Mouse (Mus musculus) gastrocnemius, postnatal 10 days (tissue): ENCODE measurements around the gene Gm49776. TPM values are rescaled to one million over a fixed set of nuclear protein-coding genes. Genes with fewer than 3 reads are reported as not detected.

ENCODE experiments used
- DNase-seq: peaks from one replicate; pipeline ENCODE4 v3.0.0; 2021; ENCODE audit warnings: mixed read lengths
- total RNA-seq, 2 experiments: library from RNA; stranded (reverse); gene quantifications; 2 replicates each; pipeline ENCODE4 v1.2.3; 2021

Gene Gm49776
- total RNA-seq, 2 experiments from 2014 or later: not detected

GRCm38 (mm10) chr16:18234671-18235388 is 23.3 kb downstream of the Gm49776 start, which contains the start of gene Zdhhc8:
TSS of gene Zdhhc8 (minus strand) at chr16:18235136.
- DNase-seq: peak; percentile 78

GRCm38 (mm10) chr16:18233919-18234670 is 24.0 kb downstream of the Gm49776 start:
- DNase-seq: no peak

- no peak for DNase-seq
Measured at GRCm38 (mm10) chr16:18233451-18233850, 24.7 kb downstream of the Gm49776 start.

GRCm38 (mm10) chr16:18231451-18231850 is 26.7 kb downstream of the Gm49776 start:
- DNase-seq: no peak

GRCm38 (mm10) chr16:18231047-18231446 is 27.1 kb downstream of the Gm49776 start:
- no peak for DNase-seq

- DNase-seq: no peak
Measured at GRCm38 (mm10) chr16:18230617-18231016, 27.5 kb downstream of the Gm49776 start.

- DNase-seq: no peak
Measured at GRCm38 (mm10) chr16:18229622-18230021, 28.5 kb downstream of the Gm49776 start.

- DNase-seq: no peak
Measured at GRCm38 (mm10) chr16:18228856-18229255, 29.3 kb downstream of the Gm49776 start.

- no peak for DNase-seq
Measured at GRCm38 (mm10) chr16:18227897-18228422, 30.2 kb downstream of the Gm49776 start.

- DNase-seq: no peak
Measured at GRCm38 (mm10) chr16:18227187-18227586, 30.9 kb downstream of the Gm49776 start.

GRCm38 (mm10) chr16:18222188-18222587 is 35.9 kb downstream of the Gm49776 start:
- DNase-seq: peak; percentile 39

- DNase-seq: no peak
Measured at GRCm38 (mm10) chr16:18221543-18221898, 36.6 kb downstream of the Gm49776 start.

GRCm38 (mm10) chr16:18220856-18221542 is 37.1 kb downstream of the Gm49776 start:
- DNase-seq: no peak

GRCm38 (mm10) chr16:18220001-18220400 is 38.1 kb downstream of the Gm49776 start:
- peak; percentile 55 for DNase-seq

- no peak for DNase-seq
Measured at GRCm38 (mm10) chr16:18218580-18218996, 39.5 kb downstream of the Gm49776 start.

GRCm38 (mm10) chr16:18217579-18217978 is 40.5 kb downstream of the Gm49776 start, which contains the start of gene Ccdc188:
TSS of gene Ccdc188 (plus strand) at chr16:18217879.
- no peak for DNase-seq

- DNase-seq: no peak
Measured at GRCm38 (mm10) chr16:18214858-18215257, 43.3 kb downstream of the Gm49776 start.

GRCm38 (mm10) chr16:18213689-18214088 is 44.4 kb downstream of the Gm49776 start:
- DNase-seq: no peak

GRCm38 (mm10) chr16:18211417-18212171 is 46.5 kb downstream of the Gm49776 start:
- peak; percentile 98 for DNase-seq

GRCm38 (mm10) chr16:18210701-18211416 is 47.3 kb downstream of the Gm49776 start:
- DNase-seq: peak; percentile 69
